Mouse (Mus musculus) gastrocnemius, postnatal 25 days (tissue): Measurements from ENCODE around the gene AC109138.7. TPM values are rescaled to one million over a fixed set of nuclear protein-coding genes. Genes with fewer than 3 reads are reported as not detected.
"Not testable (repeated sequence)": the region's sequence is repeated elsewhere in the genome, so short reads cannot be mapped to it uniquely, and the experiment has no call there.

ENCODE experiments used
- DNase-seq: peaks from one replicate; pipeline ENCODE4 v3.0.0; 2022
- total RNA-seq, 2 experiments: library from RNA; stranded (reverse); gene quantifications; 1 replicate in 1 of 2; 2 replicates in 1 of 2; pipeline ENCODE4 v1.2.3; 2021

The AC109138.7 gene
- total RNA-seq, 2 experiments from 2014 or later: not detected

- DNase-seq: no peak
Observed at GRCm38 (mm10) chr19:4218293-4218692, 4.1 kb downstream of the AC109138.7 start.

GRCm38 (mm10) chr19:4218784-4219183, 4.6 kb downstream of the AC109138.7 start:
- DNase-seq: no peak

GRCm38 (mm10) chr19:4219943-4220342, 5.8 kb downstream of the AC109138.7 start:
- no peak for DNase-seq

GRCm38 (mm10) chr19:4220416-4220815, 6.3 kb downstream of the AC109138.7 start:
- no peak for DNase-seq

- no peak for DNase-seq
Observed at GRCm38 (mm10) chr19:4220957-4221743, 7.0 kb downstream of the AC109138.7 start.

GRCm38 (mm10) chr19:4222165-4222564, 8.0 kb downstream of the AC109138.7 start:
- no peak for DNase-seq

GRCm38 (mm10) chr19:4226779-4227178, 12.6 kb downstream of the AC109138.7 start:
- DNase-seq: no peak

GRCm38 (mm10) chr19:4227446-4227845, 13.3 kb downstream of the AC109138.7 start:
- no peak for DNase-seq

- DNase-seq: peak; percentile 68
Observed at GRCm38 (mm10) chr19:4227894-4228678, 13.9 kb downstream of the AC109138.7 start.

- no peak for DNase-seq
Observed at GRCm38 (mm10) chr19:4228891-4229290, 14.7 kb downstream of the AC109138.7 start.

- DNase-seq: peak; percentile 41
Observed at GRCm38 (mm10) chr19:4229451-4230076, 15.4 kb downstream of the AC109138.7 start.

- DNase-seq: no peak
Observed at GRCm38 (mm10) chr19:4230415-4230814, 16.3 kb downstream of the AC109138.7 start.

- peak; percentile 99 for DNase-seq
Observed at GRCm38 (mm10) chr19:4231253-4232185, 17.4 kb downstream of the AC109138.7 start, which contains the start of gene Pold4. Gene Pold4 (plus strand): TSS chr19:4231899.

- no peak for DNase-seq
Observed at GRCm38 (mm10) chr19:4232186-4232572, 18.0 kb downstream of the AC109138.7 start.

GRCm38 (mm10) chr19:4232651-4233050, 18.5 kb downstream of the AC109138.7 start:
- DNase-seq: no peak

- DNase-seq: no peak
Observed at GRCm38 (mm10) chr19:4234548-4234947, 20.4 kb downstream of the AC109138.7 start.

GRCm38 (mm10) chr19:4240247-4240668, 26.1 kb downstream of the AC109138.7 start:
- no peak for DNase-seq

- no peak for DNase-seq
Observed at GRCm38 (mm10) chr19:4242416-4242815, 28.3 kb downstream of the AC109138.7 start.

- no peak for DNase-seq
Observed at GRCm38 (mm10) chr19:4244775-4245174, 30.6 kb downstream of the AC109138.7 start.

GRCm38 (mm10) chr19:4247010-4247409, 32.9 kb downstream of the AC109138.7 start:
- DNase-seq: no peak

- not testable (repeated sequence) for DNase-seq
Observed at GRCm38 (mm10) chr19:4248683-4249082, 34.5 kb downstream of the AC109138.7 start.

- DNase-seq: no peak
Observed at GRCm38 (mm10) chr19:4254230-4254629, 40.1 kb downstream of the AC109138.7 start.
